14 mouse cellular contexts compared by ENCODE assay signal in genomic region chr5:126995577-126995976, GRCm38 (mm10).
DNase-seq lines count a peak whose midpoint lies in the region; ATAC-seq and TF ChIP-seq lines count a peak whose summit lies in the region.
"Had no signal": no experiment of that assay in that cellular context is flagged by ENCODE, and none has a peak within 500 bp of the region (broad histone marks: within the 10 kb centered on the region; RNA-seq: fewer than 3 reads in every experiment).

No protein-coding gene starts in this region.

- no peak for DNase-seq in heart, adult 2 months
- no peak for DNase-seq in heart, postnatal 36 days
- no peak for DNase-seq in liver, postnatal 0 days
- DNase-seq in liver (no peak), NIH3T3 (ENCODE audit: low read depth) (peak; percentile 3)
- DNase-seq in embryo, embryonic 11.5 days (ENCODE audit: low read depth, low spot score), result peak; percentile 5
- no peak for DNase-seq in ovary, postnatal 14 days (ENCODE audit: low spot score)
- DNase-seq: cerebellum, adult 9-10 months; gastrocnemius, postnatal 36 days; kidney, postnatal 25 days had no signal

- no peak overlapping the region for H3K4me2 ChIP-seq in liver, postnatal 0 days (ENCODE audit: low read depth, low read length)
- H3K4me2 ChIP-seq: limb, embryonic 12.5 days; neural tube, embryonic 13.5 days had no signal

- 64% methylated on average over 6 of the region's 6 CpGs for WGBS in heart, adult 2 months
- 62% methylated on average over 6 of the region's 6 CpGs for WGBS in liver, postnatal 0 days (ENCODE audit: insufficient replicate concordance)

- H3K36me3 ChIP-seq in heart, adult 2 months (ENCODE audit: control insufficient read depth, insufficient read depth, low read length), result no peaks in the 10 kb centered on the region
- H3K36me3 ChIP-seq in liver, postnatal 0 days (replicated peaks; ENCODE audit: insufficient read depth, low read length), result no peaks in the 10 kb centered on the region
- H3K36me3 ChIP-seq: limb, embryonic 12.5 days; neural tube, embryonic 13.5 days had no signal

- H3K4me3 ChIP-seq in heart, adult 2 months, result no peak overlapping the region
- H3K4me3 ChIP-seq in liver, postnatal 0 days (ENCODE audit: low read depth, low read length), result no peak overlapping the region
- H3K4me3 ChIP-seq: limb, embryonic 12.5 days; neural tube, embryonic 13.5 days had no signal

- no peaks in the 10 kb centered on the region for H3K27me3 ChIP-seq in heart, adult 2 months (ENCODE audit: control insufficient read depth, insufficient read depth, low read length)
- H3K27me3 ChIP-seq in liver, postnatal 0 days (ENCODE audit: insufficient read depth, low read length), result no peaks in the 10 kb centered on the region
- H3K27me3 ChIP-seq: limb, embryonic 12.5 days; neural tube, embryonic 13.5 days had no signal

- no peak overlapping the region for H3K27ac ChIP-seq in heart, adult 2 months
- no peak overlapping the region for H3K27ac ChIP-seq in liver, postnatal 0 days (ENCODE audit: low read depth)
- H3K27ac ChIP-seq: limb, embryonic 12.5 days; neural tube, embryonic 13.5 days had no signal

- intact Hi-C loops in heart, adult 2 months (cut with DNase I), result no loop called here
- intact Hi-C loops in heart, postnatal 36 days (cut with DNase I), result no loop called here

- ATAC-seq in liver, postnatal 0 days, result no peak
- no peak for ATAC-seq in megakaryocyte progenitor cell, adult 5-6 weeks (replicated peaks; ENCODE audit: poor library complexity)
- ATAC-seq: CD4-positive, CD25-positive, alpha-beta regulatory T cell, adult 4 months had no signal

- no peaks in the 10 kb centered on the region for H3K4me1 ChIP-seq in heart, adult 2 months (ENCODE audit: control insufficient read depth, insufficient read depth, low read length)
- H3K4me1 ChIP-seq in liver, postnatal 0 days (ENCODE audit: insufficient read depth), result no peaks in the 10 kb centered on the region
- H3K4me1 ChIP-seq: limb, embryonic 12.5 days; neural tube, embryonic 13.5 days had no signal

- H3K79me2 ChIP-seq in heart, adult 2 months (replicated peaks; ENCODE audit: control insufficient read depth, insufficient read depth, low read length), result no peaks in the 10 kb centered on the region

- TF ChIP-seq CTCF in heart, adult 2 months (IDR thresholded peaks at IDR 0.05), result peak; percentile 22; the same call in 1 of the 2 replicates
- peak; percentile 25 for TF ChIP-seq CTCF in liver, postnatal 0 days (IDR thresholded peaks at IDR 0.05; ENCODE audit: low read depth)

- no peaks in the 10 kb centered on the region for H3K9me3 ChIP-seq in liver, postnatal 0 days (ENCODE audit: low read length)
- H3K9me3 ChIP-seq: limb, embryonic 12.5 days; neural tube, embryonic 13.5 days had no signal

- no peak overlapping the region for H3K9ac ChIP-seq in heart, adult 2 months (ENCODE audit: low read depth, low read length)
- H3K9ac ChIP-seq in liver, postnatal 0 days (replicated peaks), result no peak overlapping the region
- H3K9ac ChIP-seq: limb, embryonic 12.5 days; neural tube, embryonic 13.5 days had no signal

- no peak for TF ChIP-seq EP300 in heart, adult 2 months (IDR thresholded peaks at IDR 0.05; ENCODE audit: insufficient read depth, low read depth, low read length)
- TF ChIP-seq EP300 in liver, postnatal 0 days (IDR thresholded peaks at IDR 0.05; ENCODE audit: low read depth), result no peak

- TF ChIP-seq POLR2A in heart, adult 2 months (IDR thresholded peaks at IDR 0.05; ENCODE audit: insufficient read depth, low read depth, low read length), result no peak

Comparison
In these comparisons a context has a peak if more than half of its experiments do, and no peak if none do; other contexts are left out.
1. DNase-seq: peak in NIH3T3 (single experiment) and embryo, embryonic 11.5 days (single experiment); none in heart, adult 2 months (0 of 2), heart, postnatal 36 days (0 of 2), liver, postnatal 0 days (single experiment), liver (single experiment) and ovary, postnatal 14 days (single experiment).